Mouse (Mus musculus) CH12.LX (cell line): ENCODE results near the gene Gm43720. TPM values are rescaled to one million over a fixed set of nuclear protein-coding genes. Genes with fewer than 3 reads are reported as not detected.

Source experiments
- DNase-seq: peaks from one replicate; pipeline ENCODE4 v3.0.0-alpha.2; 2013; ENCODE audit errors: extremely low read depth
- H3K27ac ChIP-seq: 2 replicates; pipeline ENCODE4 v1.5.1; 2012; ENCODE audit warnings: low read depth, mild to moderate bottlenecking, control low read depth, moderate library complexity; ENCODE audit not compliant: insufficient read depth
- H3K27me3 ChIP-seq: replicated peaks from 2 replicates; pipeline ENCODE3; 2012; ENCODE audit warnings: inconsistent platforms
- H3K36me3 ChIP-seq, 2 experiments: replicated peaks in 1 of 2; 2 replicates each; pipeline versions ENCODE3 to v1.6.1; 2012; ENCODE audit warnings: inconsistent platforms in 1 of 2, low read length in 1 of 2, mild to moderate bottlenecking in 1 of 2, mixed read lengths in 1 of 2, moderate library complexity in 1 of 2; ENCODE audit not compliant: control insufficient read depth in 1 of 2, insufficient read depth in 1 of 2
- H3K4me1 ChIP-seq, 2 experiments: 2 replicates each; pipeline ENCODE4 v1.6.1; 2012; ENCODE audit warnings: inconsistent platforms in 1 of 2, moderate library complexity in 1 of 2; ENCODE audit not compliant: insufficient read depth in 2 of 2, control insufficient read depth in 1 of 2
- H3K4me2 ChIP-seq: 2 replicates; pipeline ENCODE4 v1.6.1; 2012; ENCODE audit warnings: low read depth, mild to moderate bottlenecking, control low read depth; ENCODE audit not compliant: poor library complexity, insufficient read depth, severe bottlenecking
- H3K4me3 ChIP-seq, 3 experiments: fragments of 150-350 bp in 1 of 3; sonication (generic) in 1 of 3; replicated peaks in 1 of 3; 2 replicates each; pipeline versions ENCODE3 to v1.5.1; 2011 to 2012; ENCODE audit warnings: low read depth in 2 of 3, low read length in 2 of 3, mild to moderate bottlenecking in 2 of 3, moderate library complexity in 2 of 3, control low read depth in 1 of 3, improper control_type of control experiment in 1 of 3, inconsistent platforms in 1 of 3, mixed read lengths in 1 of 3; ENCODE audit not compliant: poor library complexity in 1 of 3
- H3K79me2 ChIP-seq: replicated peaks from 2 replicates; pipeline ENCODE4 v1.6.1; 2012; ENCODE audit warnings: mild to moderate bottlenecking, moderate library complexity; ENCODE audit not compliant: control insufficient read depth, poor library complexity, insufficient read depth, severe bottlenecking; ENCODE audit errors: extremely low read depth
- H3K9ac ChIP-seq: 2 replicates; pipeline ENCODE4 v1.6.1; 2012; ENCODE audit warnings: low read depth, mild to moderate bottlenecking, control low read depth, moderate library complexity; ENCODE audit not compliant: insufficient read depth
- H3K9me3 ChIP-seq: replicated peaks from 2 replicates; pipeline ENCODE3; 2012; ENCODE audit warnings: low read length, inconsistent platforms, mixed read lengths
- BHLHE40 ChIP-seq: IDR thresholded peaks from 2 replicates; pipeline ENCODE4 v1.6.1; 2011; ENCODE audit warnings: mild to moderate bottlenecking, low read depth, low read length, improper control_type of control experiment
- CHD1 ChIP-seq: IDR thresholded peaks from 2 replicates; pipeline ENCODE4 v1.6.1; 2012; ENCODE audit warnings: low read depth, low read length, improper control_type of control experiment, inconsistent platforms
- CHD2 ChIP-seq: IDR thresholded peaks from 2 replicates; pipeline ENCODE4 v1.6.1; 2011; ENCODE audit warnings: low read length, improper control_type of control experiment
- E2F4 ChIP-seq: IDR thresholded peaks from 2 replicates; pipeline ENCODE4 v1.6.1; 2011; ENCODE audit warnings: low read depth, low read length, improper control_type of control experiment; ENCODE audit not compliant: insufficient replicate concordance
- ELF1 ChIP-seq: IDR thresholded peaks from 2 replicates; pipeline ENCODE4 v1.6.1; 2014; ENCODE audit warnings: low read depth, mild to moderate bottlenecking, inconsistent platforms, low read length, improper control_type of control experiment
- ETS1 ChIP-seq: conservative IDR thresholded peaks from 2 replicates; pipeline ENCODE4 v1.6.1; 2012; ENCODE audit warnings: low read depth, mild to moderate bottlenecking, inconsistent platforms, low read length, improper control_type of control experiment, moderate library complexity
- GABPA ChIP-seq: IDR thresholded peaks from 2 replicates; pipeline ENCODE4 v1.6.1; 2012; ENCODE audit warnings: low read depth, low read length, improper control_type of control experiment, inconsistent platforms; ENCODE audit not compliant: insufficient replicate concordance
- HCFC1 ChIP-seq: IDR thresholded peaks from 2 replicates; pipeline ENCODE4 v1.6.1; 2012; ENCODE audit warnings: low read depth, mild to moderate bottlenecking, inconsistent platforms, low read length, improper control_type of control experiment
- IRF4 ChIP-seq: IDR thresholded peaks from 2 replicates; pipeline ENCODE4 v1.6.1; 2014; ENCODE audit warnings: low read depth, mild to moderate bottlenecking, inconsistent platforms, low read length, improper control_type of control experiment
- MAX ChIP-seq: IDR thresholded peaks from 2 replicates; pipeline ENCODE4 v1.6.1; 2011; ENCODE audit warnings: low read length, improper control_type of control experiment
- MAZ ChIP-seq: IDR thresholded peaks from 2 replicates; pipeline ENCODE4 v1.6.1; 2012; ENCODE audit warnings: low read depth, mild to moderate bottlenecking, inconsistent platforms, low read length, improper control_type of control experiment, moderate library complexity
- MEF2A ChIP-seq: IDR thresholded peaks from 2 replicates; pipeline ENCODE4 v1.6.1; 2014; ENCODE audit warnings: low read depth, mild to moderate bottlenecking, inconsistent platforms, low read length, improper control_type of control experiment, borderline replicate concordance
- MXI1 ChIP-seq: IDR thresholded peaks from 2 replicates; pipeline ENCODE4 v1.6.1; 2011; ENCODE audit warnings: mild to moderate bottlenecking, low read depth, low read length, improper control_type of control experiment
- NRF1 ChIP-seq: IDR thresholded peaks from 2 replicates; pipeline ENCODE4 v1.6.1; 2014; ENCODE audit warnings: low read depth, mild to moderate bottlenecking, inconsistent platforms, low read length, improper control_type of control experiment, moderate library complexity
- PAX5 ChIP-seq: IDR thresholded peaks from 2 replicates; pipeline ENCODE4 v1.6.1; 2012; ENCODE audit warnings: low read length, inconsistent platforms, mixed read lengths
- POLR2A ChIP-seq: IDR thresholded peaks from 2 replicates; pipeline ENCODE4 v1.6.1; 2011; ENCODE audit warnings: low read depth, mild to moderate bottlenecking, improper control_type of control experiment, low read length
- RCOR1 ChIP-seq: conservative IDR thresholded peaks from 2 replicates; pipeline ENCODE4 v1.6.1; 2012; ENCODE audit warnings: low read depth, mild to moderate bottlenecking, inconsistent platforms, low read length, improper control_type of control experiment
- SIN3A ChIP-seq: IDR thresholded peaks from 2 replicates; pipeline ENCODE4 v1.6.1; 2012; ENCODE audit warnings: low read length, improper control_type of control experiment, inconsistent platforms
- TBP ChIP-seq: conservative IDR thresholded peaks from 2 replicates; pipeline ENCODE4 v1.6.1; 2011; ENCODE audit warnings: low read depth, low read length, improper control_type of control experiment
- TCF12 ChIP-seq: IDR thresholded peaks from 2 replicates; pipeline ENCODE4 v1.6.1; 2014; ENCODE audit warnings: low read depth, mild to moderate bottlenecking, inconsistent platforms, low read length, improper control_type of control experiment
- UBTF ChIP-seq: IDR thresholded peaks from 2 replicates; pipeline ENCODE4 v1.6.1; 2012; ENCODE audit warnings: low read depth, mild to moderate bottlenecking, inconsistent platforms, low read length, improper control_type of control experiment, moderate library complexity
- USF1 ChIP-seq: IDR thresholded peaks from 2 replicates; pipeline ENCODE4 v1.6.1; 2014; ENCODE audit warnings: low read depth, mild to moderate bottlenecking, inconsistent platforms, low read length, improper control_type of control experiment
- USF2 ChIP-seq: conservative IDR thresholded peaks from 2 replicates; pipeline ENCODE4 v1.6.1; 2011; ENCODE audit warnings: low read depth, low read length, improper control_type of control experiment
- ZMIZ1 ChIP-seq: IDR thresholded peaks from 2 replicates; pipeline ENCODE4 v1.6.1; 2012; ENCODE audit warnings: low read depth, mild to moderate bottlenecking, inconsistent platforms, low read length, improper control_type of control experiment
- dilution Hi-C: fragments of 300-500 bp; cut with MboI; formaldehyde crosslinking; loops from 2 replicates; pipeline ENCODE4 v1.14.3; 2020; ENCODE audit warnings: low sequenced_read_pairs; ENCODE audit not compliant: extremely low pct_unique_long_range_greater_than_20kb, extremely low pct_ligation_motif_present
- in situ Hi-C: fragments of 300-500 bp; cut with MboI; formaldehyde crosslinking; loops from 3 replicates; pipeline ENCODE4 v1.14.3; 2019; ENCODE audit warnings: low sequenced_read_pairs, low pct_ligation_motif_present, low pct_unique_long_range_greater_than_20kb, mixed read lengths
- polyA plus RNA-seq: library from polyadenylated mRNA; unstranded; fragments of >175 nt; gene quantifications from 2 replicates; pipeline ENCODE4 v1.2.1, GENCODE M21; 2012; ENCODE audit warnings: low read depth; ENCODE audit not compliant: insufficient read length
- total RNA-seq, 2 experiments: library from RNA; depleted of rRNA; stranded (reverse); fragments of 300-350 nt in 1 of 2; fragments of >200 nt in 1 of 2; gene quantifications; 2 replicates each; pipeline ENCODE4 v1.2.3; 2012 to 2014

The Gm43720 gene
- total and polyA plus RNA-seq, 3 experiments, result not detected

GRCm38 (mm10) chr5:138258542-138258941 is 21.2 kb downstream of the Gm43720 start:
- Histone ChIP-seq H3K4me1 (peaks cover 15 to 63% of the 10 kb centered on the region in 2 experiments), H3K36me3 (peaks cover 42 to 57% of the 10 kb centered on the region in 2 experiments), H3K4me3 (no peak overlapping the region), H3K9me3 (no peaks in the 10 kb centered on the region), H3K4me2 (no peak overlapping the region), H3K9ac (no peak overlapping the region), H3K27me3 (no peaks in the 10 kb centered on the region), H3K79me2 (0 out of 2 replicates have a peak, but pooled peaks cover 6% of the 10 kb centered on the region), H3K27ac (no peak overlapping the region)
- dilution Hi-C loops (no loop called here), in situ Hi-C loops (no loop called here)
- TF ChIP-seq CHD1, result no peak
- TF ChIP-seq USF1, result no peak
- no peak for TF ChIP-seq MEF2A
- no peak for TF ChIP-seq RCOR1
- no peak for TF ChIP-seq MXI1
- no peak for TF ChIP-seq IRF4
- TF ChIP-seq NRF1, result no peak
- TF ChIP-seq ETS1, result no peak
- TF ChIP-seq ZMIZ1, result no peak
- no peak for TF ChIP-seq POLR2A
- no peak for TF ChIP-seq E2F4
- no peak for TF ChIP-seq ELF1
- TF ChIP-seq HCFC1, result no peak
- DNase-seq, result no peak

- H3K9me3 ChIP-seq, result peaks cover under 1% of the 10 kb centered on the region
- H3K27ac ChIP-seq, result no peak overlapping the region
- dilution Hi-C loops, result no loop called here
- H3K4me2 ChIP-seq, result no peak overlapping the region
- peaks cover 15 to 62% of the 10 kb centered on the region in 2 experiments for H3K4me1 ChIP-seq
- in situ Hi-C loops, result no loop called here
- no peaks in the 10 kb centered on the region for H3K27me3 ChIP-seq
- H3K79me2 ChIP-seq, result 0 out of 2 replicates have a peak, but pooled peaks cover 3% of the 10 kb centered on the region
- H3K36me3 ChIP-seq, result peaks cover 42 to 57% of the 10 kb centered on the region in 2 experiments
- no peak for TF ChIP-seq BHLHE40
- no peak overlapping the region for H3K9ac ChIP-seq
- no peak for DNase-seq
- H3K4me3 ChIP-seq, result no peak overlapping the region
Measured at GRCm38 (mm10) chr5:138258078-138258477, 21.7 kb downstream of the Gm43720 start.

- TF ChIP-seq UBTF, result no peak
- no peak for TF ChIP-seq MAZ
- no peak for TF ChIP-seq SIN3A
- TF ChIP-seq USF2, result no peak
- TF ChIP-seq RCOR1, result no peak
- no peak for TF ChIP-seq PAX5
- TF ChIP-seq BHLHE40, result no peak
- TF ChIP-seq MAX, result no peak
- TF ChIP-seq TBP, result no peak
- no peak for TF ChIP-seq POLR2A
- TF ChIP-seq CHD2, result no peak
- no peak for TF ChIP-seq TCF12
- TF ChIP-seq GABPA, result no peak
- no peak for TF ChIP-seq USF1
- Histone ChIP-seq H3K9me3 (peaks cover 2% of the 10 kb centered on the region), H3K79me2 (0 out of 2 replicates have a peak, but pooled peaks cover under 1% of the 10 kb centered on the region), H3K4me2 (no peak overlapping the region), H3K9ac (no peak overlapping the region), H3K4me3 (no peak overlapping the region), H3K4me1 (peaks cover 11 to 57% of the 10 kb centered on the region in 2 experiments), H3K36me3 (peaks cover 42 to 56% of the 10 kb centered on the region in 2 experiments), H3K27ac (0 out of 2 replicates have a peak overlapping the region, but pooled peaks have one; percentile 4), H3K27me3 (no peaks in the 10 kb centered on the region)
- no peak for DNase-seq
- in situ Hi-C loops (no loop called here), dilution Hi-C loops (no loop called here)
Measured at GRCm38 (mm10) chr5:138257585-138257978, 22.2 kb downstream of the Gm43720 start.
